Mouse (Mus musculus) limb, embryonic 13.5 days (tissue): Measurements from ENCODE around the gene Trim54. TPM values are rescaled to one million over a fixed set of nuclear protein-coding genes. Genes with fewer than 3 reads are reported as not detected.
A peak's percentile ranks its signal among the peaks of the same experiment; 100 is the strongest.

Source experiments
- ATAC-seq: fragments of 200-750 bp; cut with Nextera tagmentation; 2 replicates; pipeline ENCODE4 v1.8.0; 2017; ENCODE audit warnings: low read depth, moderate number of reproducible peaks, moderate TSS enrichment; ENCODE audit not compliant: low FRiP score
- H3K27ac ChIP-seq: fragments of 300-500 bp; sonication (generic); 2 replicates; pipeline ENCODE4 v1.5.1; 2015; ENCODE audit warnings: inconsistent platforms, mild to moderate bottlenecking, moderate library complexity
- H3K27me3 ChIP-seq: fragments of 300-500 bp; sonication (generic); 2 replicates; pipeline ENCODE4 v1.6.1; 2015; ENCODE audit warnings: mild to moderate bottlenecking, inconsistent platforms
- H3K36me3 ChIP-seq: fragments of 300-500 bp; sonication (generic); 2 replicates; pipeline ENCODE4 v1.6.1; 2015; ENCODE audit warnings: inconsistent platforms, mild to moderate bottlenecking, moderate library complexity
- H3K4me1 ChIP-seq: fragments of 300-500 bp; sonication (generic); 2 replicates; pipeline ENCODE4 v1.6.1; 2015; ENCODE audit warnings: inconsistent platforms
- H3K4me2 ChIP-seq: fragments of 300-500 bp; sonication (generic); replicated peaks from 2 replicates; pipeline ENCODE4 v1.6.1; 2015; ENCODE audit warnings: inconsistent platforms, mild to moderate bottlenecking, moderate library complexity
- H3K4me3 ChIP-seq: fragments of 300-500 bp; sonication (generic); 2 replicates; pipeline ENCODE4 v1.5.1; 2015; ENCODE audit warnings: moderate library complexity, mild to moderate bottlenecking, inconsistent platforms
- H3K9ac ChIP-seq: fragments of 300-500 bp; sonication (generic); 2 replicates; pipeline ENCODE4 v1.6.1; 2015; ENCODE audit warnings: mild to moderate bottlenecking, inconsistent platforms
- H3K9me3 ChIP-seq: fragments of 300-500 bp; sonication (generic); 2 replicates; pipeline ENCODE4 v1.6.1; 2016; ENCODE audit warnings: inconsistent platforms
- WGBS: fragments of 180-500 bp; shearing (Covaris S2); methylation state at CpG from one replicate; pipeline ENCODE4 v1.1.7; 2015; 5-methylcytosine and 5-hydroxymethylcytosine counted together
- polyA plus RNA-seq: library from polyadenylated mRNA; unstranded; fragments of >200 nt; fragmentation: Nextera tagmentation; extraction: Ambion mirVana; gene quantifications from 2 replicates; pipeline ENCODE4 v1.2.1, GENCODE M21; 2015

Gene Trim54
- polyA plus RNA-seq, 1 experiment from 2014 or later = 7.2 TPM

GRCm38 (mm10) chr5:31116912-31117311 is 400 bp downstream of the Trim54 start:
- ATAC-seq = no peak
- peaks cover 17% of the 10 kb centered on the region; the same call in 1 of the 2 replicates for H3K27me3 ChIP-seq
- no peak overlapping the region for H3K4me2 ChIP-seq
- no peak overlapping the region for H3K4me3 ChIP-seq
- no peaks in the 10 kb centered on the region for H3K4me1 ChIP-seq
- 0 out of 2 replicates have a peak overlapping the region, but pooled peaks have one; percentile 19 for H3K9ac ChIP-seq
- H3K36me3 ChIP-seq = no peaks in the 10 kb centered on the region
- 24% methylated on average over 10 of the region's 10 CpGs for WGBS
- peaks cover 6% of the 10 kb centered on the region; the same call in 1 of the 2 replicates for H3K9me3 ChIP-seq
- no peak overlapping the region for H3K27ac ChIP-seq

GRCm38 (mm10) chr5:31121111-31121510 is 4.6 kb downstream of the Trim54 start:
- no peaks in the 10 kb centered on the region for H3K4me1 ChIP-seq
- WGBS = 80% methylated on average over 8 of the region's 8 CpGs
- no peak for ATAC-seq
- H3K4me2 ChIP-seq = no peak overlapping the region
- H3K27ac ChIP-seq = no peak overlapping the region
- H3K4me3 ChIP-seq = no peak overlapping the region
- H3K9ac ChIP-seq = no peak overlapping the region
- H3K36me3 ChIP-seq = no peaks in the 10 kb centered on the region
- peaks cover 12% of the 10 kb centered on the region for H3K27me3 ChIP-seq
- no peaks in the 10 kb centered on the region for H3K9me3 ChIP-seq

GRCm38 (mm10) chr5:31123481-31123880 is 7.0 kb downstream of the Trim54 start:
- H3K4me2 ChIP-seq = no peak overlapping the region
- no peaks in the 10 kb centered on the region for H3K4me1 ChIP-seq
- no peak overlapping the region for H3K27ac ChIP-seq
- 48% methylated on average over 2 of the region's 2 CpGs for WGBS
- H3K9me3 ChIP-seq = no peaks in the 10 kb centered on the region
- no peak overlapping the region for H3K9ac ChIP-seq
- ATAC-seq = no peak
- H3K27me3 ChIP-seq = no peaks in the 10 kb centered on the region; the same call in 1 of the 2 replicates
- no peak overlapping the region for H3K4me3 ChIP-seq
- H3K36me3 ChIP-seq = no peaks in the 10 kb centered on the region

GRCm38 (mm10) chr5:31126050-31126449 is 9.5 kb downstream of the Trim54 start:
- Histone ChIP-seq H3K4me1 (no peaks in the 10 kb centered on the region), H3K36me3 (no peaks in the 10 kb centered on the region), H3K9ac (no peak overlapping the region), H3K4me2 (no peak overlapping the region), H3K9me3 (no peaks in the 10 kb centered on the region), H3K4me3 (no peak overlapping the region), H3K27ac (no peak overlapping the region), H3K27me3 (peaks cover 9% of the 10 kb centered on the region)
- ATAC-seq = no peak
- WGBS = 36% methylated on average over 5 of the region's 5 CpGs

- Histone ChIP-seq H3K9ac (no peak overlapping the region), H3K36me3 (peaks cover 12% of the 10 kb centered on the region), H3K27ac (no peak overlapping the region), H3K4me1 (peaks cover 24% of the 10 kb centered on the region), H3K9me3 (no peaks in the 10 kb centered on the region), H3K4me2 (peak overlapping the region; percentile 53), H3K27me3 (peaks cover 77% of the 10 kb centered on the region), H3K4me3 (peak overlapping the region; percentile 26; the same call in 1 of the 2 replicates)
- WGBS = under 1% methylated on average over 33 of the region's 33 CpGs
- ATAC-seq = no peak
Observed at GRCm38 (mm10) chr5:31136730-31137424, 20.4 kb downstream of the Trim54 start.

- no peaks in the 10 kb centered on the region for H3K9me3 ChIP-seq
- H3K4me3 ChIP-seq = peak overlapping the region; percentile 26
- peaks cover 24% of the 10 kb centered on the region for H3K4me1 ChIP-seq
- H3K9ac ChIP-seq = no peak overlapping the region
- peak overlapping the region; percentile 53 for H3K4me2 ChIP-seq
- whole genome bisulfite sequencing = 2% methylated on average over 13 of the region's 13 CpGs
- H3K36me3 ChIP-seq = peaks cover 14% of the 10 kb centered on the region
- H3K27ac ChIP-seq = no peak overlapping the region
- peaks cover 71% of the 10 kb centered on the region for H3K27me3 ChIP-seq
- no peak for ATAC-seq
Observed at GRCm38 (mm10) chr5:31137658-31138057, 21.1 kb downstream of the Trim54 start.

GRCm38 (mm10) chr5:31138241-31138967 is 21.9 kb downstream of the Trim54 start, which contains the start of gene Ucn:
Gene Ucn (minus strand): TSS chr5:31138829.
- peaks cover 69% of the 10 kb centered on the region for H3K27me3 ChIP-seq
- ATAC-seq = no peak

GRCm38 (mm10) chr5:31138968-31139425 is 22.5 kb downstream of the Trim54 start:
- Histone ChIP-seq H3K4me3 (peak overlapping the region; percentile 26; the same call in 1 of the 2 replicates), H3K9me3 (no peaks in the 10 kb centered on the region), H3K36me3 (peaks cover 21% of the 10 kb centered on the region), H3K9ac (no peak overlapping the region), H3K4me1 (peaks cover 24% of the 10 kb centered on the region), H3K27me3 (peaks cover 63% of the 10 kb centered on the region), H3K27ac (no peak overlapping the region), H3K4me2 (peak overlapping the region; percentile 53)
- WGBS = 13% methylated on average over 9 of the region's 9 CpGs
- ATAC-seq = no peak

More at GRCm38 (mm10) chr5:31138241-31138967, 21.9 kb downstream of the Trim54 start, which contains the start of gene Ucn:
- H3K4me2 ChIP-seq = peak within 1 kb of the TSS; percentile 53
- H3K9me3 ChIP-seq = no peaks in the 10 kb centered on the region
- WGBS = 2% methylated on average over 52 of the region's 52 CpGs
- H3K9ac ChIP-seq = no peak within 1 kb of the TSS
- peak within 1 kb of the TSS; percentile 26 for H3K4me3 ChIP-seq
- H3K4me1 ChIP-seq = peaks cover 24% of the 10 kb centered on the region
- no peak within 1 kb of the TSS for H3K27ac ChIP-seq
- peaks cover 17% of the 10 kb centered on the region for H3K36me3 ChIP-seq

GRCm38 (mm10) chr5:31149781-31150180 is 33.3 kb downstream of the Trim54 start:
- Histone ChIP-seq H3K27me3 (no peaks in the 10 kb centered on the region), H3K4me2 (no peak overlapping the region), H3K27ac (no peak overlapping the region), H3K4me1 (peaks cover 11% of the 10 kb centered on the region), H3K4me3 (no peak overlapping the region), H3K36me3 (peaks cover 51% of the 10 kb centered on the region), H3K9ac (no peak overlapping the region), H3K9me3 (no peaks in the 10 kb centered on the region)
- WGBS = 95% methylated on average over 4 of the region's 4 CpGs
- no peak for ATAC-seq

- H3K9me3 ChIP-seq = no peaks in the 10 kb centered on the region
- ATAC-seq = no peak
- no peak overlapping the region for H3K9ac ChIP-seq
- WGBS = 87% methylated on average over 3 of the region's 3 CpGs
- no peak overlapping the region for H3K27ac ChIP-seq
- H3K4me2 ChIP-seq = no peak overlapping the region
- no peaks in the 10 kb centered on the region for H3K27me3 ChIP-seq
- peaks cover 46% of the 10 kb centered on the region for H3K36me3 ChIP-seq
- peaks cover 14% of the 10 kb centered on the region for H3K4me1 ChIP-seq
- H3K4me3 ChIP-seq = no peak overlapping the region
Observed at GRCm38 (mm10) chr5:31151746-31152145, 35.2 kb downstream of the Trim54 start.

- ATAC-seq = peak; percentile 12; the same call in 1 of the 2 replicates
- peak overlapping the region; percentile 62 for H3K4me3 ChIP-seq
- H3K36me3 ChIP-seq = peaks cover 50% of the 10 kb centered on the region
- no peaks in the 10 kb centered on the region for H3K9me3 ChIP-seq
- peak overlapping the region; percentile 70 for H3K9ac ChIP-seq
- H3K27me3 ChIP-seq = no peaks in the 10 kb centered on the region
- peak overlapping the region; percentile 90 for H3K4me2 ChIP-seq
- 37% methylated on average over 6 of the region's 6 CpGs for WGBS
- no peak overlapping the region for H3K27ac ChIP-seq
- H3K4me1 ChIP-seq = peaks cover 14% of the 10 kb centered on the region
Observed at GRCm38 (mm10) chr5:31153516-31154151, 37.1 kb downstream of the Trim54 start.

- Histone ChIP-seq H3K27ac (peak within 1 kb of the TSS; percentile 85), H3K9me3 (no peaks in the 10 kb centered on the region), H3K27me3 (no peaks in the 10 kb centered on the region), H3K4me3 (peak within 1 kb of the TSS; percentile 62), H3K36me3 (peaks cover 55% of the 10 kb centered on the region), H3K4me2 (peak within 1 kb of the TSS; percentile 90), H3K9ac (peak within 1 kb of the TSS; percentile 75), H3K4me1 (peaks cover 14% of the 10 kb centered on the region)
- WGBS = under 1% methylated on average over 19 of the region's 19 CpGs
- ATAC-seq = peak; percentile 97
Observed at GRCm38 (mm10) chr5:31154152-31154553, 37.6 kb downstream of the Trim54 start, which contains the start of gene Mpv17. Gene Mpv17 (minus strand): TSS chr5:31154251.
